Mouse (Mus musculus) neural tube, embryonic 13.5 days (tissue): ENCODE measurements at regions not wholly inside any gene's neighbourhood (a gene's known extent, or its start where the extent isn't known, plus 50 kb on each side); places are given as distances from the start of the nearest gene placed in this dataset.
A peak's percentile ranks its signal among the peaks of the same experiment; 100 is the strongest.

Experiments
- ATAC-seq: fragments of 200-750 bp; cut with Nextera tagmentation; 2 replicates; pipeline ENCODE4 v1.8.0; 2017; ENCODE audit warnings: low read depth, mild to moderate bottlenecking, moderate TSS enrichment, moderate library complexity
- H3K27ac ChIP-seq: fragments of 300-500 bp; sonication (generic); replicated peaks from 2 replicates; pipeline ENCODE4 v1.5.1; 2015; ENCODE audit warnings: moderate library complexity, mild to moderate bottlenecking, inconsistent platforms
- H3K27me3 ChIP-seq: fragments of 300-500 bp; sonication (generic); 2 replicates; pipeline ENCODE4 v1.6.1; 2015; ENCODE audit warnings: mild to moderate bottlenecking, inconsistent platforms
- H3K36me3 ChIP-seq: fragments of 300-500 bp; sonication (generic); 2 replicates; pipeline ENCODE4 v1.6.1; 2015; ENCODE audit warnings: mild to moderate bottlenecking, inconsistent platforms
- H3K4me1 ChIP-seq: fragments of 300-500 bp; sonication (generic); replicated peaks from 2 replicates; pipeline ENCODE4 v1.6.1; 2015; ENCODE audit warnings: inconsistent platforms
- H3K4me2 ChIP-seq: fragments of 300-500 bp; sonication (generic); 2 replicates; pipeline ENCODE4 v1.6.1; 2015; ENCODE audit warnings: inconsistent platforms, mild to moderate bottlenecking, moderate library complexity
- H3K4me3 ChIP-seq: fragments of 300-500 bp; sonication (generic); 2 replicates; pipeline ENCODE4 v1.5.1; 2015; ENCODE audit warnings: mild to moderate bottlenecking, inconsistent platforms
- H3K9ac ChIP-seq: fragments of 300-500 bp; sonication (generic); 2 replicates; pipeline ENCODE4 v1.6.1; 2015; ENCODE audit warnings: moderate library complexity, mild to moderate bottlenecking, inconsistent platforms
- H3K9me3 ChIP-seq: fragments of 300-500 bp; sonication (generic); 2 replicates; pipeline ENCODE4 v1.6.1; 2016; ENCODE audit warnings: inconsistent platforms
- WGBS: fragments of 180-500 bp; shearing (Covaris S2); methylation state at CpG from one replicate; pipeline ENCODE4 v1.1.7; 2015; 5-methylcytosine and 5-hydroxymethylcytosine counted together

DNA sequence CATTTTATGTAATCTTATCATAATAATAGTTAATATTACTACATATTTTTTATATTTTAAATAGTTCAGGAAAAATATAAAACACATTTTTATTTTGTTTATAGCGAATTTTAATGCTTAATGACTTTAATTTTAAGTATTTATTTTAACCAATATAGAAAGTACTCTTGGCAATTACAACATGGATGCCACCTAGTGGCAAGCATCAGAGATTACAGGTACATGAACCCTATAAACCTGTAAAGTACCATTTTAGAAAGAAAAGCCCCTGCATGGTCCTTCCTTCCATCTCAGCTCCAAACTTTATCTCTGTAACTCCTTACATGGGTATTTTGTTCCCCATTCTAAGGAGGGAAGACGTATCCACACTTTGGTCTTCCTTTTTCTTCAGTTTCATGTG, 4328.9 kb upstream of the Gm7489 start:
- no peaks in the 10 kb centered on the region for H3K27me3 ChIP-seq

DNA sequence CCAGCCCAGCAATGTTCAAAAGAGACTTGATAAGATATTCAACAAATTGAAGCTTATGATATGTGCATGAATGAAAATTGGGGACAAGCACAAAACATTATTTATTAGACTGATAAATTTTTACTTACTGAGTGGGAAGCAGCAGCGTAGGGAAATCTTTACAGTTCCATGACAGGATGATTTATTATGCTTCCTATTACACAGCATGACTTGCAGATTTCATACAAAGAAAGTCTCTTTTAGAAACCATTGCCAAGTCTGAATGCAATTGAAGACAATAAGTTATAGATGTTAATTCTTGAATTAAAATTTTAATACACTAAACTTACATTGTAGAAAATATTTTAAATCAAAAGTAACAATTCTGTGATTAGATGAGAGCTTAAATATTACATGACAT, 4324.3 kb upstream of the Gm7489 start:
- no peaks in the 10 kb centered on the region for H3K9me3 ChIP-seq
- H3K27ac ChIP-seq = no peak overlapping the region
- H3K36me3 ChIP-seq = no peaks in the 10 kb centered on the region
- no peak overlapping the region for H3K4me3 ChIP-seq
- no peak overlapping the region for H3K9ac ChIP-seq
- H3K27me3 ChIP-seq = no peaks in the 10 kb centered on the region
- no peak overlapping the region for H3K4me2 ChIP-seq
- ATAC-seq = no peak
- 31% methylated on average over 1 of the region's 1 CpGs for WGBS
- no peaks in the 10 kb centered on the region for H3K4me1 ChIP-seq

More for the DNA sequence above, 4328.9 kb upstream of the Gm7489 start:
- no peaks in the 10 kb centered on the region for H3K4me1 ChIP-seq
- ATAC-seq = no peak
- H3K27ac ChIP-seq = no peak overlapping the region
- H3K36me3 ChIP-seq = no peaks in the 10 kb centered on the region
- no peak overlapping the region for H3K4me3 ChIP-seq
- H3K9me3 ChIP-seq = no peaks in the 10 kb centered on the region
- H3K9ac ChIP-seq = no peak overlapping the region
- H3K4me2 ChIP-seq = no peak overlapping the region
- 28% methylated on average over 2 of the region's 2 CpGs for WGBS

DNA sequence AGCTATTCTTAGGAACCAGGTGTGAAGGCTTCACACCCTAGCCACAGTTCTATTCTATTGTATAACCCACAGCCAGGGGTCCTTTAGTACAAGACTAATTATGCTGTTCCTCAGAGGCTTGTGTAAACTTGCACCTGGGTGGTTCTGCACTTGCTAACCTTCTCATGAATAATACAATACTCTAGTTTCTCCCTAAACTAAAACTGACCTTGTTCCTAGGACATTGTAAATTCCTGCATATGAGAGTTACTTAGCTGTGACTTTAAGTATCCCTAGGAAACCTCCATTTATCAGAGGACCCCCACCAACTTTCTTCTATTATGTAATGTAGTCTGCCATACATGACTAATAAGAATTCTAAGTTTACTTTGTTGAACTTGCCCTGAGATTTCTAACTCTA, 4295.9 kb upstream of the Gm7489 start:
- H3K27me3 ChIP-seq = no peaks in the 10 kb centered on the region
- H3K4me1 ChIP-seq = no peaks in the 10 kb centered on the region
- H3K4me2 ChIP-seq = no peak overlapping the region
- H3K27ac ChIP-seq = no peak overlapping the region
- H3K36me3 ChIP-seq = no peaks in the 10 kb centered on the region
- 0 out of 2 replicates have a peak, but pooled peaks cover 4% of the 10 kb centered on the region for H3K9me3 ChIP-seq
- H3K9ac ChIP-seq = no peak overlapping the region
- no peak overlapping the region for H3K4me3 ChIP-seq
- ATAC-seq = no peak

DNA sequence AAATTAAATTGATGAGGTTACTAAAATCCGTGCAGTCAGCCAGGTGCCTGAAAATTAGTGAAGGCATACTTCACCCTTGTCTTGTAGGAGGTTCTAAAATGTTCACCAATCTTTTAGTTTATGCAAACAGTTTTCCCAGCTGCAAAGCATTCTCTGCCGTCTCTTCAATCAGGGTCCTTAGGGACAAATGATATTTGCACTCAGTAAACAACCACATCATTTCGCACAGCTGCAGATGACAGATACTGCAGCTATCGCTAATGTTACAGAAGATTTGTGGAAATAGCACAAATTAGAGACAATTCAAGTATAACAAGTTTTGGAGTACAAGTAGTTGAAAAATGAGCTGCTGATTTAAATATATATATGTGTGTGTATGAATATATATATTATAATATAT, 4270.8 kb upstream of the Gm7489 start:
- H3K9ac ChIP-seq = no peak overlapping the region
- H3K4me2 ChIP-seq = no peak overlapping the region
- no peak overlapping the region for H3K27ac ChIP-seq
- ATAC-seq = no peak
- no peaks in the 10 kb centered on the region for H3K4me1 ChIP-seq
- H3K27me3 ChIP-seq = no peaks in the 10 kb centered on the region
- no peaks in the 10 kb centered on the region for H3K36me3 ChIP-seq
- no peaks in the 10 kb centered on the region for H3K9me3 ChIP-seq
- WGBS = 58% methylated on average over 4 of the region's 4 CpGs
- H3K4me3 ChIP-seq = no peak overlapping the region

DNA sequence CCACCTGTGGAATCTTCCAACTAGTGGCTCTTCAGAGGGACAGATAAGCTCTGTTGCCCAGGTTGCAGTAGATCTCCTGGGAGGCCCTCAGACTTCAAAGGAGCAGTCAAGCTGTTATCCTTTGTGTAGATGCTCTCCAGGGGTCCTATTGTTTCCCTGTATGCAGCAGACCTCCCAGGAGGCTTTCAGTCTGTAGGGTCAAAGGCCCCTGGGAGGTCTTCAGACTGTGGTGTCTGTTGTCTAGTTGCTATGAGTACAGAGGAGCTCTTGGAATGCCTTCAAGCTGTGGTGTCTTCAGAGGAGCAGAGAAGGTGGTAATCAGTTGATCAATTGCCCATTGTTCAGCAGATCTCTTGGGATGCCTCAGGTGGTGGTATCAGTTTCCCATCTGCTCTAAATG, 4237.3 kb upstream of the Gm7489 start:
- Histone ChIP-seq H3K9me3 (no peaks in the 10 kb centered on the region), H3K4me2 (no peak overlapping the region), H3K27ac (no peak overlapping the region), H3K4me1 (no peaks in the 10 kb centered on the region), H3K9ac (no peak overlapping the region), H3K4me3 (no peak overlapping the region), H3K36me3 (no peaks in the 10 kb centered on the region), H3K27me3 (no peaks in the 10 kb centered on the region)
- no peak for ATAC-seq

DNA sequence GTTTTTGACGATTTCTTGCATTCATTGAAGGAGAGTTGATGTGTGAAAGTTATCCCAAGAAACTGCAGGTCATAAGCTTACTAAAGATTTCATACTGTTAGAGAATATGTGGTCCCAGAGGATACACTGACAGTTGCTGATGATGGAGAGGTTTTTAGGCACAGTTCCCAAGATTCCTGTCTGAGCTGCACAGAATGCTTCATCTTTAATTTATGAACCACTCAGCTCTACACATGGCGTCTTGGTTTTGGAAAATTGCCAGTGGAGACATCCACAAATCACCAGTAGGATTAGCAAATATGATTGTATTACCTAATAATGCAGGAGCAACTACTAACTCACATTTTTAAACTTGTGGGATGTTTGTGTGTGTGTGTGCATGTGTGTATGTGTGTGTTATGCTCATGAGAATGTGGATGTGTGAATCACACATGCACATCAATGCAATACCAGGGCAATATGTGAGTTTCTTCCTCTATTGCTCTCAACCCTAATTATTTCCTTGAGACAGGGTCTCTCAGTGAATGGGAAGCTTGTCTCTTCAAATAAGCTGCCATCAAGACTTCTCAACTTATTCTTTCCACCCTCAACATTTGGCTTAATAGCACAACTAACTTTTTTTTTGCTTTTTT, 4234.0 kb upstream of the Gm7489 start:
- WGBS = 49% methylated on average over 2 of the region's 2 CpGs
- Histone ChIP-seq H3K27ac (no peak overlapping the region), H3K4me3 (no peak overlapping the region), H3K4me2 (no peak overlapping the region), H3K9ac (no peak overlapping the region), H3K9me3 (no peaks in the 10 kb centered on the region), H3K4me1 (no peaks in the 10 kb centered on the region), H3K36me3 (no peaks in the 10 kb centered on the region), H3K27me3 (no peaks in the 10 kb centered on the region)
- ATAC-seq = no peak

DNA sequence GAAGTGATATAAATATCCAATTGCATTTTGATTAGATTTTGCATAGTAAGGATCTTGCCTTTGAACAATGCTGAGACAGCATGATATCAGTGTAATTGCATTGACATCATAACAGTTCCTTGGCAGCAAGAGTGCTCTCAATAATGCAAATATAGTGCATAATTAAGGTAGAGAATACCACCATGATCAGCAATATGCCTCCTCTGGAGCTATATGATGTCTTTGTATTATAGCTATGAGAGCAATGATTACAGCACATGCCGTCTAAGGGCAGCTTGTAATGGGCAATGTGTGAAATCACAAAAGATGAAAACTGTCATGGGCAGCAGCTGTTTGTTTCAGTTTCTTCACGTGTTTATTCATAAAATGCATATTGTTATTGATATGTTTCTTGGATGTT, 4231.0 kb upstream of the Gm7489 start:
- Histone ChIP-seq H3K9ac (no peak overlapping the region), H3K9me3 (no peaks in the 10 kb centered on the region), H3K36me3 (no peaks in the 10 kb centered on the region), H3K4me1 (no peaks in the 10 kb centered on the region), H3K4me2 (no peak overlapping the region), H3K4me3 (no peak overlapping the region), H3K27ac (no peak overlapping the region), H3K27me3 (no peaks in the 10 kb centered on the region)
- WGBS = 41% methylated on average over 2 of the region's 2 CpGs
- ATAC-seq = peak; percentile 59

DNA sequence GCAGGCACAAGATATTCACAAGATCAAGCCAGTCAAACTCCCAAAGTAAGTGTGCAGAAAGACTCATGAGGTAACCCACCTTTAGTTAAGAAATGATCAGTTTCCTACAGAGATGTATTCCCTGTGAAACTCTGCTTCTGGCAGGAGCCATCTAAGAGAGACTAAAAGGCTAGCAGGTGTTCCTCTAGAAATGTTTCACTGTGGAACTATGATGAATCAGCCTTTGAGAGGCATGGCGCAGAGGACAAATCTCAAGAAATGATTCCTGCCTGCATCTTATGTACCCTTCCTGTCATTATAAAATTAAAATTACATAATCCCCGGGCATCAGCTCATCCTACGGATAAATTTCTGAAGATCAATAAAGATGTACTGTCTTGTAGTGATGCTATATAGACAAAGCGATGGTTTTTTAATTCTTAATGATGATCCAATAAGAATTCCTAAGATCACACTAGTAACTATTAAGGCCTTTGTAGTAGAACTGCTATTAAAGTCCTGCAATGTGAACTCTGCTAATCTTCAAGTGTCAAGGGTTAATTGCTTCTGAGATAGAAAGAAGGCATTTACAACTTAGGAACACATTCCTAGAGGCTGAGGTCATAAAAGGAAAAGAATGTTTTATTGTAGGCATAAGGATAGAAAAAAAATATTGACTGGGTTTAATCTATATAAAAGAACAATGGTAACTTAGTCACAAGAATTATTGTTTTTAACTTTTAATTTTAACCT, 4219.7 kb upstream of the Gm7489 start:
- Histone ChIP-seq H3K9me3 (no peaks in the 10 kb centered on the region), H3K4me1 (no peaks in the 10 kb centered on the region), H3K4me2 (no peak overlapping the region), H3K4me3 (no peak overlapping the region), H3K36me3 (no peaks in the 10 kb centered on the region), H3K27me3 (no peaks in the 10 kb centered on the region), H3K27ac (no peak overlapping the region), H3K9ac (no peak overlapping the region)
- ATAC-seq = no peak
- 75% methylated on average over 4 of the region's 4 CpGs for WGBS
